Mouse (Mus musculus): ENCODE data around the gene Nmt2. TPM values are rescaled to one million over a fixed set of nuclear protein-coding genes. Genes with fewer than 3 reads are reported as not detected.
A peak's percentile ranks its signal among the peaks of the same experiment; 100 is the strongest.

Nmt2 gene
- polyA plus RNA-seq, 1 experiment from 2014 or later: 20.0 TPM

GRCm38 (mm10) chr2:3273349-3273748, 10.7 kb upstream of the Nmt2 start:
- H3K4me1 ChIP-seq (replicated peaks; ENCODE audit: control insufficient read depth, insufficient read depth, low read length): no peaks in the 10 kb centered on the region
- 85% methylated on average over 2 of the region's 2 CpGs for WGBS
- no peak overlapping the region for H3K4me3 ChIP-seq (ENCODE audit: low read depth, low read length)
- H3K27ac ChIP-seq (ENCODE audit: low read depth, low read length): no peak overlapping the region
- no peaks in the 10 kb centered on the region for H3K36me3 ChIP-seq (ENCODE audit: control insufficient read depth, insufficient read depth)
- no peak overlapping the region for H3K4me2 ChIP-seq (replicated peaks; ENCODE audit: low read depth)
- no peak for ATAC-seq
- H3K9me3 ChIP-seq (ENCODE audit: control insufficient read depth): no peaks in the 10 kb centered on the region
- H3K27me3 ChIP-seq (replicated peaks; ENCODE audit: control insufficient read depth, insufficient read depth, low read length): no peaks in the 10 kb centered on the region
- H3K9ac ChIP-seq (ENCODE audit: low read depth, low read length): no peak overlapping the region
- no peak for TF ChIP-seq CTCF (IDR thresholded peaks at IDR 0.05; ENCODE audit: low read depth)

- H3K27me3 ChIP-seq (replicated peaks; ENCODE audit: control insufficient read depth, insufficient read depth, low read length): no peaks in the 10 kb centered on the region
- no peak overlapping the region for H3K4me3 ChIP-seq (ENCODE audit: low read depth, low read length)
- H3K27ac ChIP-seq (ENCODE audit: low read depth, low read length): no peak overlapping the region
- H3K4me1 ChIP-seq (replicated peaks; ENCODE audit: control insufficient read depth, insufficient read depth, low read length): no peaks in the 10 kb centered on the region
- H3K4me2 ChIP-seq (replicated peaks; ENCODE audit: low read depth): no peak overlapping the region
- ATAC-seq: no peak
- no peak overlapping the region for H3K9ac ChIP-seq (ENCODE audit: low read depth, low read length)
- no peaks in the 10 kb centered on the region for H3K36me3 ChIP-seq (ENCODE audit: control insufficient read depth, insufficient read depth)
- TF ChIP-seq CTCF (IDR thresholded peaks at IDR 0.05; ENCODE audit: low read depth): no peak
- WGBS: 80% methylated on average over 2 of the region's 2 CpGs
- no peaks in the 10 kb centered on the region for H3K9me3 ChIP-seq (ENCODE audit: control insufficient read depth)
Measured at GRCm38 (mm10) chr2:3276106-3276505, 7.9 kb upstream of the Nmt2 start.

- Histone ChIP-seq H3K9me3 (ENCODE audit: control insufficient read depth) (no peaks in the 10 kb centered on the region), H3K4me2 (replicated peaks; ENCODE audit: low read depth) (no peak overlapping the region), H3K27ac (ENCODE audit: low read depth, low read length) (no peak overlapping the region), H3K36me3 (ENCODE audit: control insufficient read depth, insufficient read depth) (no peaks in the 10 kb centered on the region), H3K27me3 (replicated peaks; ENCODE audit: control insufficient read depth, insufficient read depth, low read length) (no peaks in the 10 kb centered on the region), H3K4me1 (replicated peaks; ENCODE audit: control insufficient read depth, insufficient read depth, low read length) (no peaks in the 10 kb centered on the region), H3K4me3 (ENCODE audit: low read depth, low read length) (no peak overlapping the region), H3K9ac (ENCODE audit: low read depth, low read length) (no peak overlapping the region)
- WGBS: 59% methylated on average over 7 of the region's 7 CpGs
- no peak for ATAC-seq
- no peak for TF ChIP-seq CTCF (IDR thresholded peaks at IDR 0.05; ENCODE audit: low read depth)
Measured at GRCm38 (mm10) chr2:3277502-3277901, 6.5 kb upstream of the Nmt2 start.

- Histone ChIP-seq H3K4me2 (replicated peaks; ENCODE audit: low read depth) (no peak overlapping the region), H3K9me3 (ENCODE audit: control insufficient read depth) (no peaks in the 10 kb centered on the region), H3K27me3 (replicated peaks; ENCODE audit: control insufficient read depth, insufficient read depth, low read length) (no peaks in the 10 kb centered on the region), H3K9ac (ENCODE audit: low read depth, low read length) (no peak overlapping the region), H3K36me3 (ENCODE audit: control insufficient read depth, insufficient read depth) (no peaks in the 10 kb centered on the region), H3K4me3 (ENCODE audit: low read depth, low read length) (no peak overlapping the region), H3K4me1 (replicated peaks; ENCODE audit: control insufficient read depth, insufficient read depth, low read length) (no peaks in the 10 kb centered on the region), H3K27ac (ENCODE audit: low read depth, low read length) (no peak overlapping the region)
- no peak for TF ChIP-seq CTCF (IDR thresholded peaks at IDR 0.05; ENCODE audit: low read depth)
- 85% methylated on average over 4 of the region's 4 CpGs for WGBS
- ATAC-seq: no peak
Measured at GRCm38 (mm10) chr2:3281311-3281710, 2.7 kb upstream of the Nmt2 start.

- H3K9ac ChIP-seq (ENCODE audit: low read depth, low read length): peak overlapping the region; percentile 35
- H3K4me3 ChIP-seq (ENCODE audit: low read depth, low read length): peak overlapping the region; percentile 92
- ATAC-seq: no peak
- no peaks in the 10 kb centered on the region for H3K4me1 ChIP-seq (replicated peaks; ENCODE audit: control insufficient read depth, insufficient read depth, low read length)
- no peaks in the 10 kb centered on the region for H3K36me3 ChIP-seq (ENCODE audit: control insufficient read depth, insufficient read depth)
- H3K27me3 ChIP-seq (replicated peaks; ENCODE audit: control insufficient read depth, insufficient read depth, low read length): no peaks in the 10 kb centered on the region
- no peak for TF ChIP-seq CTCF (IDR thresholded peaks at IDR 0.05; ENCODE audit: low read depth)
- H3K27ac ChIP-seq (ENCODE audit: low read depth, low read length): peak overlapping the region; percentile 21
- peak overlapping the region; percentile 71 for H3K4me2 ChIP-seq (replicated peaks; ENCODE audit: low read depth)
- 11% methylated on average over 12 of the region's 12 CpGs for WGBS
- H3K9me3 ChIP-seq (ENCODE audit: control insufficient read depth): no peaks in the 10 kb centered on the region
Measured at GRCm38 (mm10) chr2:3282866-3283601, 978 bp upstream of the Nmt2 start.

- under 1% methylated on average over 59 of the region's 60 CpGs for WGBS
- Histone ChIP-seq H3K4me3 (ENCODE audit: low read depth, low read length) (peak overlapping the region; percentile 92), H3K9me3 (ENCODE audit: control insufficient read depth) (no peaks in the 10 kb centered on the region), H3K27me3 (replicated peaks; ENCODE audit: control insufficient read depth, insufficient read depth, low read length) (no peaks in the 10 kb centered on the region), H3K4me2 (replicated peaks; ENCODE audit: low read depth) (peak overlapping the region; percentile 92), H3K36me3 (ENCODE audit: control insufficient read depth, insufficient read depth) (no peaks in the 10 kb centered on the region), H3K9ac (ENCODE audit: low read depth, low read length) (peak overlapping the region; percentile 76), H3K4me1 (replicated peaks; ENCODE audit: control insufficient read depth, insufficient read depth, low read length) (no peaks in the 10 kb centered on the region), H3K27ac (ENCODE audit: low read depth, low read length) (peak overlapping the region; percentile 71)
- TF ChIP-seq CTCF (IDR thresholded peaks at IDR 0.05; ENCODE audit: low read depth): no peak
- peak; percentile 13; the same call in 1 of the 2 replicates for ATAC-seq
Measured at GRCm38 (mm10) chr2:3284473-3285180, 615 bp downstream of the Nmt2 start.

Data from intestine, postnatal 0 days (tissue).